Mouse (Mus musculus) WW6 (cell line): ENCODE results near the gene Alkbh2.

ENCODE experiments used
- DNase-seq: peaks from one replicate; pipeline ENCODE4 v3.0.0-alpha.2; 2013; ENCODE audit warnings: low read depth, low spot score

The Alkbh2 gene

DNA sequence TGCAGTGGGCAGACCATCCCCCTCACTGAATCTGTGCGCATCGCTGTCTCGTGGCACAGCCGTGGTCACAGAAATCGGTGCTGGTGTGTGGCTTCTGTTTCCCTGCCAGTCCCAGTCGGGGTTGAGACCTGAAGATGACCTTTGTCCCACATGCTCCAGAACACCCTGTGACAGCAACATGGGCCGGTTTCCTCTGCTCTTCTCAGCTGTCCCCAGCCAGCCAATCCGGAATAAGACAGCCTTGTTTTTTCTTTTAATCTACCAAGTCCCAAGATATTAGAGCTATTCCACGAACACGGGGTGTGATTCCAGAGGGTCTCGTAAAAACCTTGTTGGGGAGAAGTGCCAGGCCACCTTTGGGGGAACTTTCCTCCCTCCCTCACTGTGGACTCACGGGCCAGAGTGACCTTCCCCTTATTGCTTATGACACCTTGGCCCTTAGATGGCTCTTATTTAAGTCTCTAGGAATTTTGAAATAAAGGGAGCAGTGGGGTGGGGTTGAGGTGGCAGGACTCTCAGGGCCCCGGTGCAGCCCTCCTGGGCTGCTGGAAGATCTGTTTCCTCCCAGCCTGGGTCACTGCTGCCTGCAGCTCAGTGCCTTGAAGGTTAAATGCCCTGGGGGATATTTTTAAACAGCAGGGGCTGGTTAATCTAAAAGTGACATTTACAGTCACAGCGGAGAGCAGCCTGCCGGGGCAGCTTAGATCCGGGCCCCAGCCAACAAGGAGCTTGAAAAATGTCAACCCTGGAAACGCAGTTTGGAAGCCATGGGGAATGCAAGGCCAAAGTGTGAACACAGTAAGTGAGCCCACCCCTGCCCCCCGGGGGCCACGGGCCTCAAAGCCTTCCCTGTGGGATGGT lies 18.2 kb upstream of the Alkbh2 start, which contains the start of gene Acacb:
TSS of gene Acacb (plus strand) at position 508 of the 861 bp plus-strand sequence.
- DNase-seq = no peak

DNA sequence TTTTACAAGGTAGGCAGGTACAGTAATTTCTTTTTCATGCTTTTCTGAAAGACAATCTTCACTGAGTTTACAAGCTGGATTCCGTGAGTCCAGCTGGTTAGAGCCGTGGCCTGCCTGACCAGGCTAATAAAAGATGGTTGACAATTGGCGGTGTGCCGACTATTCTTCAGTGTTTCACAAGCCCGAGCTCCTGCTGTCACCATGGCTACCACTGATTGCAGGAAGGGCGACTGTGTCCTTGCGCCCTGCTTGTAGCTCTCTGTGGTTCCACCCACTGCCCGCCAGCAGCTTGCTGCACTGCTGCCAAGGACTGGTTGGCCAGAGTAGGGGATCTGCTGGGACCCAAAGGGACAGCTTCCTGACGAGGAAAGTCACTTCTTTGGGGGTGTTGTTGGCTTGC lies 11.2 kb upstream of the Alkbh2 start:
- DNase-seq = no peak

DNA sequence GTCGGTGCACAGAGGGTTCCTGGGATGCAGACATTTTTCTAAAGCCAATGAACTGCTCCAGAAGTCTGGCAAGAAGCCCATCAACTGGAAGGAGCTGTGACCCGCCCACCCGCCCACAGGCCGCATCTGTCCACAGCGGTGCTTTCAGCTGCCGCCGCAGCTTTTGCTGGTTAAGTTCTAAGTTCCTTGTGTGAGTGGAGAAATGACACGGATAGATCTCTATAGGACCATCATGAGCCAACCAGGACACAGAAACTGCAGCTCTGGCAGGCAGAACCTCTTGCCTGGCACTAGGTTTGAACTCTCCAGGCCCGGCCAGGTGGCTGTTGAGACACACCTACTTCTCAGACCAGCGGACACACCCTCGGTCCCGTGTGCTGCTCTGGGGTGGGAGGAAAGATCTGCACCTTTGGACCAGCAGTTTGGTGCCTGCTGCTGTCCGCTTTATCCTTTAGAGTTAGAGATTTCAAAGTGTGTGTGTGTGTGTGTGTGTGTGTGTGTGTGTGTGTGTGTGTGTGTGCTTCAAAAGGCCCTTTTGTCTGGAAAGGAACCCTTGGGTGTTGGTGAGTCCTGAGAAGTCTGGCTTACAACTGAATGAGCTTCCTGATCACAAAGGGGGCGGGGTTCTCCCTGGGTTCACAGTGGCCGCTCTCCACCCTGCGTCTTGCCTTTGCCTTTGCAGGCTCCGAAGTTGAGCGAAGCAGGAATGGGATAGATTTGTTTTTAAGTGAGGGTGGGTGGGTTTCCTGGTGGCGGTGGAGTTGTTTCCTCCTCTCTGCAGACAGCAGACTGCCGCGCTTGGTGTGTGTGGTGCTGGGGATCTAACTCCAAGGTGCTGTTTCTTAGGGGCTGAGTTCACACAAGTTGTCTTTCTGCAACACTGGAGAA lies 10.5 kb upstream of the Alkbh2 start:
- DNase-seq = no peak

DNA sequence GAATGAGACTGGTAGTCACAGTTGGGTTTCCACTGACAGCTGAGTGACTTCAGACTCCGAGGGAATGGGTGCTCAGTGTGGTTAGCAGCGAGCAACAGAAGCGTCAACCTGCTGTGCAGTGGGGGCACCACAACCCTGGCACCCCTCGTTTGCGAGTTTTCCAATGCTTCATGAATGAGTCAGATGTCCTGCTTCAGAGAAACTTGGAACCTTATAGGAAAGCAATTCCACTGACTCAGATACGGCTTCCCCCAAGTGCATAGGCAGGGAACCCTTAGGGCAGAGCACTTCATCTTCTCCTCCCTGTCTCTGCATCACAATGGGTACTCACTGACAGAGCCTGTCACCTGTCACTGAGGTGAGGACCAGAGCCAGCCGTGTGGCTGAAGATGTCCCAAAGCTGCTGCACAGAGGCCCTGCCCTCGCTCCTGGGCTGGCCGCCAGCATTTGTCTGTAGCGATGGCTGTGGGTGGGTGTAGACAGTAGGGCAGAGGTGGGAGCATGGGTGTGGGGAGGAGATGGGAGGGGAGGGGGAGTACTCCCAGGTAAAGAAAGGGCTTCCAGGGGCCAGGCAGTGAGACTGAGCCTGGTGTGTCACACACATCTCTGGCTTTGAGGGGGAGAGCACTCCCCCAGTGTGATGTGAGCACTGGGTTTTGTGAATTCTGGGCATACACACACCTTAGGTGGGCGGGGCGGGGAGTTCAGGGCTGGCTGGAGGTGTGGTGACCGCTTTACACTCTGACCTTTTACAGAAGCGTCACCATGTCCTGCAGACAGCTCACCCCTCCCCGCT lies 9.7 kb upstream of the Alkbh2 start:
- DNase-seq = no peak

DNA sequence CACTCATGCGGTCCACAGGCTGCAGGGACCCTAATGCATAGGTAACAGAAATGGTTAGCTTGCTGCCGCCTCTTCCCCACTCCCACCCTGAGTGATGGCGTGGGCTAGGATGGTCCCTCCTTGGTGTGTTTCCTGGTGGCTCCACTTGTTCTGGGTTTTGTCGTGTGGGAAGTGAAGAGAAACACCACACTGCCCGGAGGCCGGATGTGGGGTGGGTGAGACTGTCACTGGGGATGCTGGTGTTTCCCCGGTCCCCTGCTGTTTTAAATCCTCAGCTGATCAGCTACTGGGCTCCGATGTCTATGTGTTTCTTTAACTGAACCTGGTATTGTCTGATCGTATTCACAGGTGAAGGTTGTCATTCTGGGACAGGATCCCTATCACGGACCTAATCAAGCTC lies 7.5 kb upstream of the Alkbh2 start:
- no peak for DNase-seq

DNA sequence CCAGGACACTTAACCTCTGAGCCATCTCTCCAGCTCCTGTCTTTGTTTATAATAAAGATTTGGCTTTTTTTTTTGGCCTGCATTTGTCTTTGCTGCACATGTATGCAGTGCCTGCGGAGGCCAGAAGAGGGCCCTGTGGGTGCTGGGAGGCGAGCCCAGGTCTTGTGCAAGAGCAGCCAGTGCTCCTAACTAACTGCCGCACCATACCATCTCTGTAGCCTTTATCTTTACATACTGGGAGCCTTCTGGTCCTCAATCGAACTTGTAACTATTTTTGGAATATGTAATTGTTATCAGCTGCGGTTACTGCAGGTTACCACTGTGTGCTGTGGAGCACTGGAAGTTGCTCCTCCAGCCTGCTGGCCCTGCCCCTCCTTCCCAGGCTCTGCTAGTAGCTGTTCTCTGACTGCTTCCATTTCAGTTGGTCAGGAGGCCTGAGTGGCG lies 6.1 kb upstream of the Alkbh2 start:
- no peak for DNase-seq

DNA sequence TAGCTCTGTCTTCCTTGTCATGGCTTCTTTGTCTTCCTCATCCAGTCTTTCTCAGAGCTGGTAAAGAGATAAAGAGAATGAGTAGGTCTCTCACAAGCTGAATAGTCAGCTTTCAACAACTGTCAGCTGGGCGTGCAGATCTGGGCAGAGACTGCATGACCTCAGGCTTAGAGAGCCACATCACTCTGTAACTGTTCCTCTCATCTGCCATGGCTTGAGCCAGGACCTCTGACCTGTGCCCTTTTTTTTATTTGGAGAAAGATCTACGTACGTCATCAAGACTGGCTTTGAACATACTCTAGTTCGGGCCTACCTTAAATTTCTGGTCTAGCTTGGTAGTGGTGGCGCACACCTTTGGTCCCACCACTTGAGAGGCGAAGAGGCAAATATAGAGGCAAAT lies 4.8 kb upstream of the Alkbh2 start:
- no peak for DNase-seq

DNA sequence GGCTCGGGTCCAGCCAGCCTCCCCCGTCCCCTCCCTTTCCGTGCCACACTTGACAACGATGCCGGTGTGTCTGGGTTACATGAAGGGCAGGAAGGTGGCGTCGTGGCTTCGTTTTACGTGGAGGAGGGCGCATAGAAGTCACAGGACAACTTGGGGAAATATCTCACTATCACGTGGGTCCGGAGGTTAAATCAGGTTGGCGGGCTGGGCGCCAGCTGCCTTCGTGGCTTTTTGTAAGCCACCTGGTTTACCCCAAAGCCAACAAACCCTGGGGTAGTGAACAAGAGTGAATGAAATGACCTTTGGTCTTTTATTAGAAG lies 3.5 kb upstream of the Alkbh2 start:
- no peak for DNase-seq

DNA sequence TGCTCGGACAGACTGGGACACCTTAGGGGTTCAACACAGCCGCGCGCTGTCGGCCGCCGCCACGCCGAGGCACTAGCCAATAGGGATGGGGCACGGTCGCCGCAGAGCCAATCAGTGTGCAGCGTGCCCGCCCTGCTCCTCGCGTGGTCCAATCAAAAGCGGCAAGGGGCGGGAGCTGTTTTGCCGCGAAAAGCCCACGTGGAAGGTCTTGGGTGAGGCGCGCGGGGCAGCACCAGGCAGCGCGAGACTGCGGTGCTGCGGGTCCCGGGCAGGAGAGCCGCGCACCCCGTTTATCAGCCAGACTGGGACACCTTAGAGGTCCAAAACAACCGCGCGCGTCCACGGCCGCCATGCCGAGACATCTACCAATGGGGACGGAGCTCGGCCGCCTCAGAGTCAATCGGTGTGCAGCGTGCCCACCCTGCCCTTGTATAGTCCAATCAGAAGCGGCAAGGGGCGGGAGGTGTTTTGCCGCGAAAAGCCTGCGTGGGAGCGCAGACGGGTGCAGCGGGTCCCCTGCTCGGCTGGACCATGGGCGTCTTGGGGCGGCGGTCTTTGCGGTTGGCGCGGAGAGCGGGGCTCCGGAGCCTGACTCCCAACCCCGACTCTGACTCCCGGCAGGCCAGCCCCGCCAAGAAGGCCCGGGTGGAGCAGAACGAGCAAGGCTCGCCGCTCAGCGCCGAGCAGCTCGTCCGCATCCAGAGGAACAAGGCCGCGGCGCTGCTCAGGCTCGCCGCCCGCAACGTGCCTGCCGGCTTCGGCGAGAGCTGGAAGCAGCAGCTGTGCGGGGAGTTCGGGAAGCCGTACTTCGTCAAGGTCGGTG lies 2.9 kb upstream of the Alkbh2 start:
- peak; percentile 83 for DNase-seq

DNA sequence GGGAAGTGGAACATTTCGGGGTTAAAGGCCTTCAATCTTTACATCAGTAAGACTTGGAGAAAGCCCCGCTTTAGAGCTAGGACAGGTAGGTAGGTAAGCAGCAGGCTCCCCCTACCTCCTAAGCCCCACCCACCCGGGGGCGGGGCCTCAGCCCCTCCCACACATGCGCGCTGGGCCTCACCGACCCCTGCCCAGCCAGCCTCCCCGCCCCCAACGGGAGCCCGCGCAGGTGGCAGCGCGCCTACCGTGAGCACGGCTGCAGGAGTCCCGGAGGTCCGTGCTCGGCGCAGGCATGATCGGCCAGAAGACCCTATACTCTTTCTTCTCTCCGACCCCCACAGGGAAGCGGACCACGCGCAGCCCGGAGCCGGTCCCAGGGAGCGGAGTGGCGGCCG lies 2.2 kb upstream of the Alkbh2 start, which contains the start of gene Ung:
TSS of gene Ung (plus strand) at position 176 of the 395 bp plus-strand sequence.
- DNase-seq = peak; percentile 72

DNA sequence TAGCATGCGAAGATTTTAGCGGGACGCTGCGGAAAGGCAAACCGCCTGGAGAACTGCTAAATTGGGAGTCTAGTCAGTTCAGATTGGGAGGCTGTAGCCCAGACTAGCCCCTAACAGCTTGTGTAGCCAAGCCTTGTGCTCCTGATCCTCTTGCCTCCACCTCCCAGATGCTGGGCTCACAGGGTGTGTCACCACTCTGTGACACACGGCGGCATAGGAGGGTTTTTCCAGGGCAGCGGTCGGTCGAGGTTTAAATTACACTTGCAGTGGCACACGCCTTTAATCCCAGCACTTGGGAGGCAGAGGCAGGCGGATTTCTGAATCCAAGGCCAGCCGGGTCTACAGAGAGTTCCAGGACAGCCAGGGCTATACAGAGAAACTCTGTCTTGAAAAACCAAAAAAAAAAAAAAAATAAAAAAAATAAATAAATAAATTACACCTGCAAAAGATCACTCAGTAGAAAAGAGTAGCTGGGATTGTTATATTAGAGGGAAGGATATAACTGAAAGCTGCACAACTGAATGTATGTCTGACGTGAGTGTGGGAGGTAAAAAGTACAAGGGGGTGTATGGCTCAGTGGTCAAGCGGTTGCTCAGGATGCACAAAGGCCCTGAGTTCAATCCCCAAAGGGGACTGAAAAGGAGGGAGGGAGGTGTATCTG lies 1.7 kb upstream of the Alkbh2 start:
- no peak for DNase-seq

DNA sequence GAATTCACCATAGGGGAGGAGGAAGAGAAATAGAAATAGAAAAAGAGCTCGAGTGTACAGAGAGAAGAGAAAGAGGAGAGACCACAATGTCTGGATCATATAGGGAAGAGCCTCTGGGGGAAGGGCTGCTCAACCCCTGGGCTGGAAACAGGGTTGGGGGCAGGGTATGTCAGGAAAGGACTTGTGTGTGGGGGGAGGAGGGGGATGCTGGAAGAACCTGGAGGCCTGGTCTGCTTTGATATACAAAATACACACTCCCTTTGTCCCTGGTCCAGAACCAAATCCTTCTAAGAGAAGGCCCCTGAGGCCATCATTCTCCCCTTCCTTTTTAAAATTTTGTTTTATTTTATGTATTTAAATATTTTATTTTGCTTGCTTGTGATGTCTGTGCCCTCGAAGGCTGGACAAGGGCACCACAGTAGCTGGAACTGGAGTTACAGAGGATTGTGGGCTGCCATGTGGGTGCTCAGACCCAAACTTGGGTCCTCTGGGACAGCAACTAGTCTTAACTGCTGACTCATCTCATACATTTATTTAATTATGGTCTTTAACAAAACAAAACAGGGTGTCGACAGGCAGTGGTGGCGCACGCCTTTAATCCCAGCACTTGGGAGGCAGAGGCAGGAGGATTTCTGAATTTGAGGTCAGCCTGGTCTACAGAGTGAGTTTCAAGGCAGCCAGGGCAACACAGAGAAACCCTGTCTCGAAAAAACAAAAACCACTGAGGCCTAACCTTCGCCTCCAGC lies 1.3 kb downstream of the Alkbh2 start:
- DNase-seq = no peak

DNA sequence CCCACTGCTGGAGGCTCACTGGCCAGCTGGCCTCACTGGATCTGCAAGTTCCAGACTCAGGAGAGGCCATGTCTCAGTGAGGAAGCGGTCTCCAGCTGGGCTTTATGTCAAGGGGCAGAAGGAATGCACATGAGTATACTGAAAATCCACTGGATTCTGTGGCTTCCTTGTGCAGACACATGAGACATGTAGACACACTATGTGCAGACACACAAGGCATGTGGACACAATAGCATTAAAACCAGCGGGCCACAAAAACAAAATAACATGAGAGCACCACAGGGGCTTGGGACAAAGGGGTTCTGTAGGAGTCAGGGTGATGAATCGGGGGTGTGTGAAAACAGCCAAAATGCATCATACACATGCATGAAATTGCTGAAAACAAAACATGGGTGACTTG lies 2.0 kb downstream of the Alkbh2 start:
- no peak for DNase-seq

DNA sequence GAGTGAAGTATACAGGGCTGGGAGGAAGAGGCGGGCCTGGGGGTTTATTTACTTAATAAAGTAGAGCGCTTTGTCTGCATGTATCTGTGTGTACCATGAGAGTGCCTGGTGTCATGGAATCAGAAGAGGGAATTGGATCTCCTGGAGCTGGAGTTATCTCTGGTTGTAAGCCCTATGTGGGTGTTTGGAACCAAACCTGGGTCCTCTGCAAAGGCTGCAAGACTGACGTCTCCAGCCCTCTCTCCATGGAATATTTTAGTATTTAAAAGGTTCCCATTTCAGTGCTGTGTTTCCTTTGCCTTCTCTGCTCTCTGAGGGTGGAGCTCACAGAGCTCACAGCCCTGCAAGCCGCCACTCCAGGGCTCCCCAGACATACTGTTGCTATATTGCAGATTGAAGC lies 8.2 kb downstream of the Alkbh2 start:
- no peak for DNase-seq

DNA sequence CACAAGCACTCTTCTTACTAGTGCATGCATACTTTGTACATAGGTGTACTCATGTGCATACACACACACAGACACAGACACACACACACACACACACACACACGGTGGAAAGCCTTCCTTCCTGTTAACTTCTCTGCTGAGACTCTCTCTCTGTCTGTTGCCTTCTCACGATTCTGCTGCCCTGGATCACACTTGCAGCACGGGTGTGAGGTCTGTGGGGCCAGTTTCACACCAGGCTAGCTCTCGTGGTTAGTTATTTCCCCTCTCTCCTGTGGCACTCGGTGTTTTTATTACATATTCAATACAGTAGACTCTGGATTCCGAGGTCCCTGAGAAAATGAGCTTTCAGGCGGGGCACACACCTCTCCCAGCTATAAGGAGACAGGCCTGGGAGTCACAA lies 11.4 kb downstream of the Alkbh2 start:
- no peak for DNase-seq

DNA sequence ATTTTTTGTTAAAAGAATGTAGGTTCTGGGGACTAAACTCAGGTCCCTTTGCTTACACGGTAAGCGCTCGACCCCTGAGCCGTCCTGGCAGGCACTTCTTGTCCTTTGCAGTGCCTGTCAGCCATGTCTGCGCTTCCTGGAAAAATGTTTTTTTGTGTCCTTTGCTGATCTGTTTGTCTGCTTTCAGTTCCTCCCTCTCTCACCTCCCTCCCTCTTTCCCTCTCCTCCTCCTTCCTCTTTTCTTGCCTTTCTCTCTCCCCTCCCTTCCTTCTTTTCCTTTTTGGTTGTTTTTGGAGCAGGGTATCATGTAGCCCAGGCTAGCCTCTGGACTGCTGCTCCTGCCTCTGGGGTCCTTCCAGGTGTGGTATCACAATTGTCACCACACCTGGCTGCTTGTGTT lies 13.0 kb downstream of the Alkbh2 start:
- DNase-seq = no peak

DNA sequence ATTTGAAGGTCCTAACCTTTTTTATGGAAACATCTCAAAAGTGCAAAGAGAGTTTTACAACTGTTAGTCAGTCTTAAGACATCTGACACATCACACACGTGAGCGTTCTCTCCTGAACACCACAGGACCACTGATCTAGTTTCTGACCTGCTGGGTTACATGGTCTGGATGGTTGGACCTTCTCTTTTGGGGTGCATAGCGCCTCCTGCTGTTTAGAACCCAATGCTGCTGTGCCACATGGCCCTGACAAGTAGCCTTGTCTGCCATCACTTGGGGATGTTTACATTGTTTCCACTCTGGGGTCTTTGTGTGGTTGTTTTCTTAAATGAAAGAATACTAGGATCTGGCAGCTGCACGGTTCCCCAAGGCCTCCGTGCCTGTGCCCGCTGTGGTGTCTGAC lies 14.7 kb downstream of the Alkbh2 start:
- DNase-seq = no peak

DNA sequence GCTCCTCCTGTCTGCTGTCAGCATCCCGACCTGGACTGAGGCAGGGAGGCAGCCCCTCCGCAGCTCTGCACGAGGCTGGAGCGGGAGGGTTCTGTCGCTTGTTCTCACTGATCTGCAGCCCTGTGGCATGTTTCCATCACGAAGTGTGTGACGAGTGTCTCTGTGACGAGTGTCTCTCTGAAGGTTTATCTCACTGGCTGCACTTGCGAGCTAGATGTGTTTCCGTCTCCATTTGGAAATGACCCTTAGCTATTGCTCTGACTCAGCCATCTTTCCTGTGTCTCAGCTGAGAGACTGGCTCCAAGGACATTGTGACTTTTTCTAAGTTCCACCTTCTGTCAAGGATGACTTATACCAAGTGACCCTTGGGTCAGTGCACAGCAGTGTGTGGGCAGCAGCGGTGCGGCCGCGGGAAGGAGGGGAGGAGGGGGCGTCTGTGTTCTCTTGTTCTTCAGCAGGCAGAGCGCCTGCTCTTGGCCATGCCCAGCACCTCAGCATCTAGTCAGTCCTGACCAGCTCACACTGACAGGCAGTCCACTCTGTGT lies 21.6 kb downstream of the Alkbh2 start:
- no peak for DNase-seq

DNA sequence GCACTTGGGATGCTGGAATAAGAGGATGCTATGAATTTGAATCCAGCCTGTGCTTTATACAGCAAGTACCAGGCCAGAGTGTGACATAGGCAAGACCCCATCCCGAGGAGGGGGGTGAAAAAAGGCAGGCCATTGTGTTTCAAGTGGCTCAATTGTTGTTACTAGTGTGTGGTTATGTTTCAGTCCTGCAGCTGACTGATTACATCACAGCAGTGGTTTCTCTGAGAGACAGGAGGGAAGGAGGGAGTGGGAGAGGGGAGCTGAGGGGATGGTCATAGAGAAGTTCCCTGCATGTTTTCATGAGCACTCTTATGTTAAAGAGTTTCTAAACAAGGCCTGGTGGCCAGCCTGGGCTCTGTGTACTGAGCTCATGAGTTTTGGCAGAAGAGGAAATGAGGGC lies 25.2 kb downstream of the Alkbh2 start:
- no peak for DNase-seq

DNA sequence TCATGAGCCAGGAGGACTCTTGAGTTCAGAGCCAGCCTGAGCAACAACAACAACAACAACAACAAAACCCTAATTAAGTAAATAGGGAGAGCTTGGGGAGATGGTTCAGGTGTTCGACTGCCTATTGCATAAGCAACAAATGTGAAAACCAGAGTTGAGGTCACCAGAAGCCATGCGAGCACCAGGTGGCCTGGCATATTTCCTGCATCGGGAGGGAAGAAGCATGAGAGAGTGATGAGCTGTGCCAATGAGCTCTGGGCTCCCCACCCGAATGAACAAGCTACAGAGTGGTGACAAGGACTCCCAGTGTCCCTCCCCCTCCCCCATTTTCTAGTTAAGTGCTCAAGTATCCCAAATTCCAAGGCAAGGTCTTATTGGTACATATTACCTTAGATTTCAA lies 26.1 kb downstream of the Alkbh2 start:
- no peak for DNase-seq
